26 mouse cellular contexts compared by ENCODE assay signal in genomic region chr15:36929088-36929487, GRCm38 (mm10).
"Had no signal": no experiment of that assay in that cellular context is flagged by ENCODE, and none has a peak within 500 bp of the region (broad histone marks: within the 10 kb centered on the region; RNA-seq: fewer than 3 reads in every experiment).

No protein-coding gene starts in this region.

- DNase-seq: left cerebral cortex, postnatal 4 days; liver, embryonic 13.5 days; liver, postnatal 0 days; lung, adult 18-20 months; lung, adult 2 months; lung, embryonic 14.5 days; lung, postnatal 10 days; lung, postnatal 14 days; lung, postnatal 36 days; lung, postnatal 4 days; midbrain, embryonic 14.5 days had no signal

- H3K36me3 ChIP-seq: limb, embryonic 10.5 days; limb, embryonic 12.5 days; limb, embryonic 13.5 days; limb, embryonic 15.5 days; liver, embryonic 13.5 days; liver, embryonic 15.5 days; lung, embryonic 15.5 days; midbrain, embryonic 10.5 days; midbrain, embryonic 12.5 days; midbrain, embryonic 13.5 days; midbrain, embryonic 15.5 days had no signal

- H3K27ac ChIP-seq: limb, embryonic 10.5 days; limb, embryonic 12.5 days; limb, embryonic 13.5 days; limb, embryonic 15.5 days; liver, embryonic 12.5 days; liver, embryonic 13.5 days; liver, embryonic 14.5 days; liver, embryonic 15.5 days; lung, embryonic 15.5 days; macrophage; midbrain, embryonic 10.5 days; midbrain, embryonic 12.5 days; midbrain, embryonic 13.5 days; midbrain, embryonic 15.5 days had no signal

- H3K4me3 ChIP-seq: limb, embryonic 10.5 days; limb, embryonic 12.5 days; limb, embryonic 13.5 days; limb, embryonic 15.5 days; liver, embryonic 12.5 days; liver, embryonic 13.5 days; liver, embryonic 15.5 days; lung, embryonic 15.5 days; megakaryocyte, embryonic 14.5 days; midbrain, embryonic 10.5 days; midbrain, embryonic 12.5 days; midbrain, embryonic 13.5 days; midbrain, embryonic 15.5 days; myocyte had no signal

- H3K9me3 ChIP-seq: limb, embryonic 10.5 days; limb, embryonic 12.5 days; limb, embryonic 13.5 days; limb, embryonic 15.5 days; liver, embryonic 12.5 days; liver, embryonic 13.5 days; liver, embryonic 15.5 days; lung, embryonic 15.5 days; midbrain, embryonic 10.5 days; midbrain, embryonic 12.5 days; midbrain, embryonic 13.5 days; midbrain, embryonic 15.5 days had no signal

- H3K27me3 ChIP-seq: limb, embryonic 12.5 days; limb, embryonic 13.5 days; limb, embryonic 15.5 days; liver, embryonic 12.5 days; liver, embryonic 13.5 days; liver, embryonic 15.5 days; lung, embryonic 15.5 days; midbrain, embryonic 12.5 days; midbrain, embryonic 13.5 days; midbrain, embryonic 15.5 days had no signal

- H3K4me1 ChIP-seq: limb, embryonic 12.5 days; limb, embryonic 13.5 days; midbrain, embryonic 10.5 days; midbrain, embryonic 12.5 days; midbrain, embryonic 13.5 days; midbrain, embryonic 15.5 days had no signal
